Mouse (Mus musculus) lung, postnatal 36 days (tissue): Measurements from ENCODE around the gene Apoa2.
A peak's percentile ranks its signal among the peaks of the same experiment; 100 is the strongest.

ENCODE experiments used
- DNase-seq: peaks from one replicate; pipeline ENCODE4 v3.0.0; 2022; ENCODE audit warnings: mixed read lengths

Apoa2 gene

DNA sequence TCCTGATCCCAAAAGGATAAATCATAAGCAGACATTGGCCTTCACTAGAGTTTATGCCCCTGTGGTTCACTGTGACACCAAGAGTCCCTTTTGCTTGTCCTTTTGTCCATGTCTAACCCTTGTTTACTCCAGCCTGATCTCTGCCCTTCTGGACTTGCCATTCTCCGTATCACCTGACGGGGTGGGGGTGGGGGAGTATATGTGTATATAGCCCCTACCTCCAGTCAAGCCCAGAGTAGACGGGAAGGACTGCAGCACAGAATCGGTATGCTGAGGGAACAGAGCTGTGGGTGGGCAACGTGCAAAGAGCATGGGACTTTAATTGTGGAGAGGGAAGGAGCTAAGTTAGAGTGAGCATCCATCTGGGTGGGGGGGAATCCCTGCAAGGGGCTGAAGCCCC, at the start of gene Apoa2:
Gene Apoa2 (plus strand): TSS at position 198 of the 400 bp plus-strand sequence.
- no peak for DNase-seq

DNA sequence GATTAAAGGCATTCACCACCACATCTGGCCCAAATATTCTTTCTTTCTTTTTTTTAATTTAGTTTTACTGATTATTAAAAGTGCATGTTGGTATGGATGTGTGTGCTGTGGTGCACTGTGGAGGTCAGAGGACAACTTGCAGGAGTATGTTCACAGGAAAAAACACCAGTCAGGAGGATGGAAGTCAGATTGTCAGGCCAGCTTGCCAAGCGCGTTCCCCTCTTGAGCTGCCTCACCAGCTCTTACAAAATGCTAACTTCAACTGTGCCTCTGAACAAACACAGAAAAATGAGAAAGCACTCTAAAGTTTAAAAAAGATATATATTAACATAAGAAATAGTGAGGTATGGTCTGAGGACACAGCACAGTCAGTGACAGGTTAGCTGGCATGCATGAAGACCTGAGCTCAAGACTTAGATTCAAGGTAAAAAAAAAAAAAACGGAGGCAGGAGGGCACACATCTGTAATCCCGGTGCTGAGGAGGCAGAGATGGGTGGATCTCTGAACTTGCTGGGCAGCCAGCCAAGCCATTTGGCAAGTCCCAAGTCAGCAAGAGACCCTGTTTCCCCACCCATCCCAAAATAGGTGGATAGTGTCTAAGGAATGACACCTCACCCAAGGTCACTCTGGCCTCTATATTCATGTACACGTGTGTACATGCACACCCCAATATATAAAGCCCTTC, 45.2 kb upstream of the Apoa2 start:
- no peak for DNase-seq

DNA sequence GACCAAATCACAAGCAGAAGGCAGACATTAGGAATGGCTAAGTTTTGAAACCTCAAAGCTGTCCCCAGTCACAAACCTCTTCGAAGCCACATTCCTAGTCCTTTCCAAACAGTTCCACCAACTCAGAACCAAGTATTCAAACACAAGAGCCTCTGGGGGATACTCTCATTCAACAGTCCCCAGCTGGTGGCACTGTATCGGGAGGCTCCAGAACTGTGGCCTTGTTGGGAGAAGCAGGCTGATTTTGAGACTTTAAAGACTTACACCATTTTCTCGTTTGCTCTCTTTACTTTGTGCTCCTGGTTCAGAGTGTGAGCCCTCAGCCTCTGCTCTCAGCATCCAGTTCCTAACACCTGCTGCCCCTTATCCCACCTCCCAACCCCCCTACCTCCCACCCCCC, 41.8 kb upstream of the Apoa2 start:
- no peak for DNase-seq

DNA sequence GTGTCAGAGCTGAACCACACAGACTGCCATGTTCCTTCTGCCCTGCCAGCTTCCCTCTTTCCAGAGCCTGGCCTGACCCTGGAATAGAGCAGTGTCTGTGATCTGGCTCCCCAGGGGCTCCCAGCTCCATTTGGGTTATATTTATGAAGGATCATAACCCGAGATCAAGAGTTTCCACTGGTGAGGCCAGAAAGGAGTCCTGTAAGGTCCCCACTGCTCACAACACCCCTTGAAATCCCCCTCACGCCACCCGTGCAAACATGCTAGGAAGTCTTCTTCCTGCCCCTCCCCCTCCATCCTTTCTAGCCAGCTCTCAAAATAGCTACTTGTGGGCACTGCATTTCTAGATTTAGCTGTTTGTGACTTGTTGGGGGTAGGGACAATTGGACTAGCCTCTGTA, 41.2 kb upstream of the Apoa2 start:
- peak; percentile 44 for DNase-seq

DNA sequence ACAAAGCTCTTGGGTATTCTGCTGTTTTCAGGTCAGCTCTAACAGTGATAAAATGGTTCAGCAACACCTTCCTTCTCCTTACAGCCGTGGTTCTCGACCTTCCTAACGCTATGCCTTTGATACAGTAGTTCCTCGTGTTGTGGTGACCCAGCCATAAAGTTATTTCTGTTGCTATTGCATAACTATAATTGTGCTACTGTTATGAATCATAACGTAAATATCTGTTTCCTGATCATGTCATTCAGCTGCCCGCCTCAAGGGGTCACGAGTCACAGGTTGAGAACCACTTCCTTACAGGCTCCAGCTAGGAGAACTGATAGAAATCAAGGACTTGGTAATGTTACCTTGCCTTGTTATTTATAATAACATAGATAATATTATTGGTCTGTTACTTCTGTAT, 40.5 kb upstream of the Apoa2 start:
- peak; percentile 91 for DNase-seq

DNA sequence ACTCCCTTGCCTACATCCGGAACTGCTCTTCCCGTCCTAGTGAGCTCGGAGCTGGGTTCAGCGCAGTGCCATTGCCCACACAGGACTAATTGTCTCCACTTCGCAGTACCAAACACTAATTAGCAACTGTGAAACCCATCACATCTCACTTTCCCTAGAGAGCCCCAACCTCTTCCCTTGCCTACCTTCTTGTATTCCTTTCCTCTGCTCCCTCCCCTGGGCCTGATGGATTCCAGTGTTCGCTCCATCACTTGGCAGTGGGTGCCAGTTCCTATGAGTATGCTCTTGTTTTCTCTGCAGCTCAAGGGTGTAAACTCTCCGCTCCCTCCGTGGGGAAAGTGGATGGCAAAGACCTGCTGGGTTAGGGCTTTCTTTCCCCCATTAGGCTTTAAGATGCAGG, 39.2 kb upstream of the Apoa2 start:
- no peak for DNase-seq

DNA sequence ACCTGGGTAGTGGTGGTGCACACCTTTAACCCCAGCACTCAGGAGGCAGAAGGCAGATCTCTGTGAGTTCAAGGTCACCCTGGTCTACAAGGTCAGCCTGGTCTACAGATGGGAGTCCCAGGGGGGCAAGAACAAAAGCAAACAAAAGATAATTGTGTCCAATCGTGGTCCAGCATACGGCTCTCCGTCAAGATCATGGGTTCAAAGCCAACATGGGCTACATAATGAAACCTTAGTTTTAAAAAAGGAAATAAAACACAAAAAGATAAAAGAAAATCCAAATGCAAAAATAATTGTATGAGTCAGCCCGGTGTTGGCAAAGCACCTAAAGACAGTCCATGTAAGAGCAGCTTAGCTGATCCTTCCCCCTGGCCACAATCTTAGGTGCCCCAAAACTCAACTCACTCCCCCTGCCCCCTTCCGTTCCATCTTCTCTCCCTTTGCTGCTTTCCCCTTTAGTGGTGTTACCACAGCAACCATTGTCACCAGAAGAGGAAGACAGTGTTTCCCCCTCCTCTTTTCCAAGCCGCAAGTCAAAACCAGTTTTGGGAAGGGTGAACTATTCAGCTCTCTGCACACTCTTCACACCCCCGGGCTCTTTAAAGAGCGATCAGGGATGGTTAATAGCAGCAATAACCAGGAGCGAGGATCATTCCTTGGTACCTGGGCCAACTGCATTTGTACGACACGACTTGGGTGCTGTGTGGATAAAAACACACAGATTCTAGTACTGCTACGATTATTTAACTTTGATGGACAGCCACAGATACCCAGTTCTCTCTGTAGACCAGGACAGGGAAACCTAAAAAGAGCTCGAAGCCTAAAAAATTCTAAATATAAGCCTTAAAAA, 36.8 kb upstream of the Apoa2 start:
- no peak for DNase-seq

DNA sequence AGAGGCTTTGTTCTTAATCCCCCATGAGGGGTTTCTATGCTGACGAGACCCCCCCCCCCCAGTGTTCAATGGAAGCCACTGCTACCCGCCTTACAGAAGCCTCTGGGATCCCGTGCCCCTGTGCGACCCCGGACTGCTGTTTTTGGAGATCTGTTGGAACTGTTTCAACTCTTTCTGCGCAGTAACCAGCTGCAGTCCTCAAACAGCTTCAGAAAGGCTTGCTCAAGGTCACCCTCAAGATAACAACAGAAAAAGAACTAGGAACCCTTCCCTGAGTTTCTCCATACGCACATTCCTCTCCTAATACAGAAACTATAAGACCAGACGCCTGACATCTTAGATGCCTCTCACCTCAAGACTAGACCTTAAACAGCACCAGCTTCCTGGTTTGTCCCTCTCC, 35.8 kb upstream of the Apoa2 start:
- DNase-seq: no peak

DNA sequence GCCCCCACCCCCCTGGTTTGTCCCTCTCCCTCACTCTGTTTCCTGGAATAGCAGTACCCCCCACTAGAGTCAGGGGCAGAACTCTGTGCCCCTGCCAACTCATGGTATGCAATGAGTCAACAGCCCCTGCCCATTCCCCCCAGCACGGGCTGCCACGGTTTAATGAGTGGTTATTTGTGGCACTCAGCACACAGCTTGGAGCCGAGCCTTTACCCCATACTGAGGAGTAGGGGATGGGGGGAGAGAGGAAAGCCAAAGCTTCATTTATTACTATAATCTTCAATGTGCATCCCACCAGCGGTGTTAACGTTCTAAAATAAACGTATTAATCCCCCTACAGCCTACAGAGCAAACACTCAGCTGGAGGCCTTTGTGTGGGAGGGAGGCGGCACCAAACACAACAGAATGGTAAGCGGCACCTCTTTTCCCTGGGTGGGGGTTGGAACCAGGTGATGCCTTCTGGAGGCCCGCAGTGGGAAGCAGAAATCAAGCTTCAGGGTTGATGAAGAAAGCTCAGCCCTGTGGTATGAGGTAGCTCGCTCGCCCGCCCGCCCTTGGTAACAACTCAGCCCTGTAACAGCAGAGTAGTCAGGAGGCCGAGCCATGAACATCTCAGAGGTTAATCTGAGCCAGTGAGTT, 35.3 kb upstream of the Apoa2 start:
- no peak for DNase-seq

DNA sequence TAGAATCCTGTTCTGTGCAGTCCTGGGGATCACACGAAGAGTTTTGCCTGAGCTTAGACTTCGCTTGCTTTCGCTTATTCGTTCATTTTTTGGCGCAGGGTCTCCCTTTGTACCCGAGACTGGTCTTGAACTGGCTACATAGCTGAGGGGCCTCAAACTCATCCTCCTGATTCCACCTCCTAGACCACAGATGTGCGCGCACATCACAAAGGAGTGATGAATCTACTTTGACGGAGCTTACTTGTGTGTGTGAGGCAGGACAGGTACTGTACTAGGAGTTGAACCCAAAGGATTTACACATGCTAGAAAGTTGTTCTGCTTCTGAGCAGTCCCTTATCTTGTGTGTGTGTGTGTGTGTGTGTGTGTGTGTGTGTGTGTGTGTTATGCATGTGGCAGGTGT, 34.0 kb upstream of the Apoa2 start:
- no peak for DNase-seq

DNA sequence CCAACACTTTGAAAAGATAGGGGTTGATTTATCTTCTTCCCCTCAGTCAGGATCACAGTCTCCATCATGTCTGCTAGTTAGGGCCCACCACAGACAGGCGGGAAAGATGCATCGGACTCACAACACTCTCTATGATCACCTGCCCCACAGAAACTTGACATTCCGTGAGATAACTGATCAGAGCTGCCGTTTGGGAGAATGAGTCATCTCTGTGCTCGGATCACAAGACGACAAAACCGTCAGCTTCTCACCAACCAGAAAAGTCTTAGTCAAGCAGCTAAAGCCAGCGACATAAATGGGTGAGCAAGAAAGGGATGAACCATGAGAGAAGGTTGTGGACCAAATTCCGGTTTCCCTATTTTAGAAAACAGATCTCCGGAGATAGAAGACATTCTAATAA, 32.6 kb upstream of the Apoa2 start:
- no peak for DNase-seq

DNA sequence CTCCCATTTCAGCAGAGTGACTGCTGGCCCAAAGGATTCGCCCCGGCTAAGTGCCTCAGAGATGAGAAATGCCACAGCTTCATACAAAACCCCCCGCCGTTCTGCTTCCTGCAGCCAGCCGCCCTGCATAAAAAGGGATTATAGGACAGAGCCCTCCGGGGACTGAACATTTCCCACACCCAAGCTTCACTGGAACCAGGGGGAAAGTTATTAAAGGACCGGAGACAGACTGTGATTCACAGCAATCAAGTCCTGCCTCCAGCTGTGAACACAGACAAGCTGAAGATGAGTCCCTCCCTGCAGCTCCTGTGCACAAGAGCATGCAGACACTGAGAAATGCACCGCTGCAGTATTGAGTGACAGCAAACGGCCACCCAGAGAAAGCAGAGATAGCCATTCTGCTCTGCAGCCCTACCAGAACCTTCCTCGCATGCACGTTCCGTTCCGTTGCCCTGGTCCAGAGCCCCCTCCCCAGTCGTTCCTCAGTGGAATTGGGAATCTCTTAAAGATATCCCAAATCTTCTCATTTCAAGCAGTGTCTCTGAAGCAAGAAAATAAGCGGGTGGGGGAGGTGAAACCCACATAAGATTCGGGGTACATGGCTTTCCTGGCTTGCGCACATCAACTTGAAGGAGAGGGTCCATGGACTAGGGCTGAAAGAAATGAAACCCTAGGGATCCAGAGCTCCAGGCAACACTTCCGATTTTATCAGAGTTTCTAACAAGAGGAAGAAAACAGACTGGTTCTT, 31.6 kb upstream of the Apoa2 start:
- DNase-seq: no peak

DNA sequence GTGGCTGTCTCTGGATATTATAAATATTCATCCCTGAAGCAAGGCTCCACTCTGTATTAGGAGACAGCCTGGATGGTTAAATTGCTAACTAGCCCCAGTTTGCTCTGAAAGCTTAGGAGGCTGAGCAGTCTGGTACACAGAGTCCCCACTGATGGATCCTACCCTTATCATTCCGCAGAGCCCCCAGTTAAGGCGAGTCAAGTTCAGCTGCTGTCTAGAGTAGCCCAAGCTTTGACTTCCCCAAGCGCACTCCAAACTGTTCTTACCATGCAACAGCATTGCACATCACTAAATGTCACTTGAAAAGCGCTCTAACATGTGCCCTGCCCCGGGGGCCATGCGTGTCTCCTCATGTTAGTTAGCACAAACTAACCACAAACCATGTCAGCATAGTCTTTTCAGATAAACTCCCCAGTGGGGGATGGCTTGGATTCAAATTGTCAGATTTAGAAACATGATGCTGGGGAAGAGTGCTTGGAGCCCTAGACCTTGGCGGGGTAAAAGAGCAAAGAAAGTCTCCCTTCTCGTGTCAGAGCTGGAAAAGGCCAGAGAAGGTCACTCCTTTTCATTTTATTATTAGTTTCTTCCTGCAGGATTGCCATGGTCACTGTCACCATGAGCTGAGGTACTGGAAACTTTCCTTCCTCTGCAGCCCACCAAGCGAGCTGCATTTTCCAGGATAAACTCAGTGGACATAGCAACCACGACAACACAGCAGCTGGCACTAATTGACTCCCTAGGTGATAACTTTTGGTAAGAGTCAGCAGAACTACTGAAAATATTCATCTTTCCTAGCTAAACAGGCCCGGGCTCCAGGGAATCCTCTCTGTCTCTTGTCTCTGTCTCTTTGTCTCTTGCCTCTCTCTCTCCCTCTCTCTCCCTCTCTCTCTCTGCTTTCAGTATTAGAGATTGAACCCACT, 30.7 kb upstream of the Apoa2 start:
- no peak for DNase-seq

DNA sequence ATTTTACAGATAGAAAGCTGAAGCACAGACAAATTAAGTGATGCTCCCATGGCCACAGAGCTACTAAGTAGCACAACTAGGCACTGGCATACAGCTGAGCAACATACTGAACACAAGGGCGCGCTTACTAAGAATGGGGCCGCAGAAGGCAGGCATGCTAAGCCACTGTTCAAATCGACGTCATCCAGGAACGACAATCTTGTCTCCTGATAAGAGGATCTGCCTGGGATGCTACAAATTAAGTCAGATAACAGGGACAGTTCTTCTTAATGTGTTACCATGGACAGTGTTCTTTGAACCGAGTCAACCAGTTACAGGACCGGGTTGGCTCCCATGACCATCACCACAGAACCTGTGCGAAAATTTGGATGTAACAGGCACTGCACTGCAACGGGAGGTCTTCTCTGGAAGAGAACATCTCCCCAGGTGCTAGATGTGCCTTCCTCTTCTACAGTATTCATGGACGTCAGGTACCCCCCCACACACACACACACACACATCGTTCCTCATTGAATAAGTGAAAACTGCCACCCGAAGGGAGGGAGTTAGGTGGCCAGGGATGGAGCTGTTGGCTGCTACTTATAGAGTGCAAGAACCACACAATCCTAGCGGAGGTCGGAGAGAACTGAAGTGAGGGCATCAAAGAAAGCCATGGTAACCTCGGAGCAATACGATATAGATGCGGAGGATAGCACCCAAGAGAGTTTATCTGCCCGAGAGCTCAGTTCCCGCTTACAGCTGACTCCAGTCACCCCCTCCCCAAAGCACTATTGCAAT, 29.6 kb upstream of the Apoa2 start:
- no peak for DNase-seq

DNA sequence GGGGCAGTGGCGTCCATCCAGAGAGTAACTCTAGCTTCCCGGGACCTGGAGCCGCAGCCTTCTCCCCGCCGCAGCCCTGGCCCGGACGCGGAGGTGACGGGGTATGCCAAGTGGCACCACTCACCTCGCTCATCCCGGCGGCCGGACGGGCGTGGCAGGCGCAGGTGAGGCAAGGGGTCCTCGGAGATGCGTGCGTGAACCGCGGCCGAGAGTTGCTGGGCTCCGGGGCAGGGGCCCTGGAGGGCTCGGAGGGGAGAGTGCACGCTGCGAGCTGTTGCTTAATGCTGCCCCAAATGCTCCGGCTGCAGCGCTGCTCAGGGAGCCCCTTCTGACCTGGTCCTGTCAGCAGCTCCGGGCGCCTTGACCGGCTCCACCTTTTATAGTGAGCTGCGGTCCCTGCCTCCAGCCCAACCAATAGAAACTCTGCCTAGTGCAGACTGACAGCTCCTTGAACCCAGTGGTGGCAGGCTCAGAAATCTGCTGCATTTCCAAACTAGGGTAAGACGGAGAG, 28.9 kb upstream of the Apoa2 start, which contains the start of gene Pcp4l1:
Gene Pcp4l1 (minus strand): TSS at position 382 of the 511 bp plus-strand sequence.
- DNase-seq: peak; percentile 76

DNA sequence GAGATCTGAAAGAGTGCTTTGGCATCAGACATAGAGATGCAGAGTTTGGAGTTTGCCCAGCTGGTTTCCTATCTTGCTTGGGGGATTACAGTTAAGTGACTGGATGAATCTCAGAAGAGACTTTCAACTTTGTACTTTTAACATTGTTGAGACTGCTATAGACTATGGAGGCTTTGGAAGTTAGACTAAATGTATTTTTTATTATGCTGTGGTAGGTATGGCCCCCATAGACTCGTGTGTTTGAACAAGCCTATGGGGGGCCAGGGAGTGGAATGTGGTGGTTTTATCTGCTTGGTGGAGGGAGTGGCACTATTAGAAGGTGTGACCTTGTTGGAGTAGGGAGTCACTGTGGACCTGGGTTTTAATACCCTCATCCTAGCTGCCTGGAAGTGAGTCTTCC, 25.3 kb upstream of the Apoa2 start:
- no peak for DNase-seq

DNA sequence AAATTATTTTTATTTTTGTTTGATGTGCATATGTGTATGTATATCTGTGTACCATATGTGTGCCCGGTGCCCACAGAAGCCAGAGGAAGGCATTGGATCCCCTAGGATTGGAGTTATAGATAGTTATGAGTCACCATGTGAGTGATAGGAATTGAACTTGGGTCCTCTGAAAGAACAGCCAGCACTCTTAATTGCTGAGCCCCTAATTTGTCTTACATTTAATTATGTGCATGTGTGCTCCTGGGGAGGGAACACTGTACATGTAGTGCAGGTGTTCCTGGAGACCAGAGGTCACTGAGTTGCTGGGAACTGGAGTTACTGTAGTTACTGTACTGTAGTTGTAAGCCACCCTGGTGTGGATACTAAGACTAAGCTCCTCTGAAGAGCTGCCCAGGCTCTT, 24.1 kb upstream of the Apoa2 start:
- DNase-seq: no peak

DNA sequence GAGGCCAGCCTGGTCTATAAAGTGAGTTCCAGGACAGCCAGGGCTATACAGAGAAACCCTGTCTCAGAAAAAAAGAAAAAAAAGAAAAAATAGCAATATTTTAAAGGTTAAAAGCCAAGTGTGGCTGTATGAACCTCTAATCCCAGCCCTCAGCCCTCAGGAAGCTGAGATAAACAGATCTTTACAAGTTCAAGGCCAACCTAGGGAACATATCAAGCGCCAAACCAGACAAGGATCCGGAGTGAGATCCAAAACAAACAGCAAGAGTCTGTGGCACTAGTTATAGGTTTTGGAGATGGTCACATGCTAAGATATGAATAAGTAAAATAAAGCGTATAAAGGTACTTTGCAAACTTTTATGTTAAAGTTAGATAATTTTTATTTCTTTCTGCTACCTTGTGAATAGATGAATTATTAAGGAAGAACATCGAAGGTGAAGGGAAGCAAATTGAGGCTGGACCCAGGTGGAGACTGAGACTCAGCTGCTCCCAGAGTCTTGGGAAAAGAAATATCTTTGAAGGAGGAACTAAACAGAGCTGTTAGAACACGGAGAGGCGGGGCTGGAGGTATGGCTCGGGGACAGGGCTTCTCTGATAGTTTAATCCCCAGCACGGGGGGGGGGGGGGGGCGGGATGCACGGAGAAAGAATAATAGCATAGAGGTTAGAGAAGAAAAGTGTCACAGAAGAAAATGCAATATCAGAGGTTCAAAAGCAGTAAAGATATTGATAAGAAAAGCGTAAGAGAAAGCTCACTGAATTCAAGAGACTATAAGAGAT, 21.2 kb upstream of the Apoa2 start:
- no peak for DNase-seq

DNA sequence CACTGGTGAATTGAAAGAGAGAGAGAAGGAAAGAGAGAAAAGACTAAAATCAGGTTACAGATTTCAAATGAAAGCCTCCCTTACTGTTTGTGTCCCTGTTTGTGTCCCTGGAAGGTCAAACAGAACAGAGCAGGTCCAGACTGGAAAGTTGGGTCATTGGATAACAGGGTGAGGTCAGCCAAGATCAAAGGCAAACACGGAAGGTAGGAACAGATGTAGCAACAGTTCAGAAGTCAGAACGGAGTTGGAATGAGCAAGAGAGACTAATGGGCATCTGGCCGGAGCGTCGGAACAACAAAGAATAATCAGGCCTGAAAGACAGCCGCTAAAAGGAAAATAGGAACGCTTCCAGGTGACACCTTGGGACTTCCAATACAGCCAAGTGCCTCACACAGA, 20.6 kb upstream of the Apoa2 start:
- DNase-seq: no peak
